Mouse (Mus musculus) small intestine, adult 2 months (tissue): Measurements from ENCODE around the gene Msh6.

ENCODE experiments used
- CTCF ChIP-seq: fragments of 200-500 bp; IDR thresholded peaks from 2 replicates; pipeline ENCODE4 v1.5.1; 2012; ENCODE audit warnings: low read depth, mild to moderate bottlenecking, control low read depth, inconsistent platforms, low read length, moderate library complexity, mixed read lengths; ENCODE audit not compliant: insufficient replicate concordance, insufficient read length; ENCODE audit errors: extremely low read depth
- POLR2A ChIP-seq: fragments of 200-500 bp; IDR thresholded peaks from 2 replicates; pipeline ENCODE4 v1.6.1; 2012; ENCODE audit warnings: low read depth, mild to moderate bottlenecking, control low read depth, inconsistent platforms, low read length, moderate library complexity

DNA sequence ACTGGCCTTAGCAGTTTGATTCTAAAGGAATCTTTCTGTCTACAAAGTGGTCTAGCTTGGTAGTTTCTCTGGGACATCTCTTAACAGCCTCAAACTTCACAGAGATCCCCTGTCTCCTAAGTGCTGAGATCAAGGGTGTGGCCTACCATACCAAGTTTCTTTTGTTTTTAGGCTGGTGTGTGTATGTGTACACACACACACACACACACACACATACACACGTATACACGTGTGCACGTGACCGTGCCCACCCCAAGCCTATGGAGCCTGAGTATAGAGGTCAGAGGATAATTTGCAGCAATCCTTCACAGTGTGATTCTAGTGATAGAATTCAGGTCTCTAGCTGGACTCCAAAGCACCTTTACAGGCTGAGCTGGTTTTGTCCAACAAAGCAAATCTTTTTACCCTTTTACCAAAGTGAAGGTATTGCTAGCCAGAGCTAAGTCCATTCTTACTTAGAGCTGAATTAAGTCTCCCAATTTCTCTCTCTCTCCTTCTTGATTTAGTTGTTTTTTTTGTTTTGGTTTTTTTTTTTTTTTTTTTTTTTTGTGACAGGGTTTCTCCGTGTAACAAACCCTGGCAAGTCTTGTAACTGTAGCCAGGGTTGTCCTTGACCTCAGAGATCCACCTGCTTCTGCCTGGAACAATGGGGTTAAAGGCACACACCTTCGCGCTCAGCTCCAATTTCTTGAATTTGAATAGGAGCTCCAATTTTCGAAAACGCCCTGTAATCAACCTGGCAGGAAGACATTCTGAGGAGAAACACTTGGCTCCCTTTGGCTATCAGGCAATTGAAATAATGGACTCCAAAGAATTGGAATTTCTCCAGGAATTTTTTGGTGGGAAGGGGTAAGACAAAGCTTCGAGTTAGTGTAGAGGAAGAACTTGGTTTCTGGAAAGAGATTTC is 1.3 kb upstream of the Msh6 start:
- no peak for TF ChIP-seq POLR2A
- TF ChIP-seq CTCF: no peak
